Mouse (Mus musculus): Measurements from ENCODE around the gene Pdgfb. TPM values are rescaled to one million over a fixed set of nuclear protein-coding genes. Genes with fewer than 3 reads are reported as not detected.

Pdgfb gene
- total and polyA plus RNA-seq, 2 experiments from 2014 or later: 3.5 to 32.2 TPM

DNA sequence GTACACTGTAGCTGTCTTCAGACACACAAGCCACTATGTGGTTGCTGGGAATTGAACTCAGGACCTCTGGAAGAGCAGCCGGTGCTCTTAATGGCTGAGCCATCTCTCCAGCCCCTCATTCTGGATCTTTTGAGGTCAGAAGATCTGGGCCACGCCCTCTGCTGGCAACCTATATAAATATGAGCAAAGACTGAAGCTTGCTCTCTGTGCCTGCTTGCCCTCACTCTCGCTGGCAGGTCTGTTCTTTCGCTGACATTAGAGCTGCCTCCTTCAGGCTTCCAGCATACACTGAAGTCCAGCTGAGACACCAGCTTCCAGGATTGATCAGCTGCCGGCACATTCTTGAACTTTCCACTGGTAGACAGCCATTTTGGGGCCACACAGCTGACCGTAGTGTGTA lies 67.1 kb downstream of the Pdgfb start:
- DNase-seq (ENCODE audit: low spot score) (no peak), ATAC-seq (ENCODE audit: insufficient read depth, low read depth) (no peak)
- Histone ChIP-seq H3K4me3 (ENCODE audit: low read depth, low read length) (no peak overlapping the region), H3K9me3 (replicated peaks; ENCODE audit: control insufficient read depth, low read length) (no peaks in the 10 kb centered on the region), H3K4me1 (ENCODE audit: control insufficient read depth, insufficient read depth) (peaks cover 36% of the 10 kb centered on the region), H3K36me3 (replicated peaks; ENCODE audit: control insufficient read depth, insufficient read depth, low read length) (no peaks in the 10 kb centered on the region), H3K27me3 (ENCODE audit: control insufficient read depth, insufficient read depth, low read length) (no peaks in the 10 kb centered on the region), H3K27ac (ENCODE audit: low read depth) (no peak overlapping the region), H3K4me2 (ENCODE audit: low read depth, low read length) (no peak overlapping the region), H3K9ac (replicated peaks; ENCODE audit: low read depth, low read length) (no peak overlapping the region)
- WGBS: 72% methylated on average over 6 of the region's 6 CpGs
- TF ChIP-seq EP300 (IDR thresholded peaks at IDR 0.05; ENCODE audit: low read depth) (no peak), CTCF (IDR thresholded peaks at IDR 0.05; ENCODE audit: low read depth) (no peak)

DNA sequence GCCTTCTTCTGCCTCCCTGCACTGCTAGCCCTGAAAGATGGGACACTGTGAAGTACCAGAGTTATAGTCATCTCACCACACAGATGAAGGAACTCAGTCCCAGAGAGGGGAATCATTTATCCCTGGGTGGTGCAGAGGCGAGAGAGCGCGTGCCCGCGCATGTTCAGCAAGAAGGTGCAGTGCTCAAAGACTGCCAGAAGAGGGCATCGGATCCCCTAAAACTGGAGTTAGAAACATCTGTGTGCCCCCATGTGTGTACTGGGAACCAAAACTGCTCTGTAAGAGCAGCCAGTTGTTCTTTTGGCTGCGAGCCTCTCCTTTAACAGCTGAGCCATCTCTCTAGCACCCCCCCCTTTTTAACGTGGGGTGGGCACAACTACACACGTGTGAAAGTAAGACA lies 68.0 kb downstream of the Pdgfb start:
- Histone ChIP-seq H3K9ac (replicated peaks; ENCODE audit: low read depth, low read length) (no peak overlapping the region), H3K27ac (ENCODE audit: low read depth) (no peak overlapping the region), H3K9me3 (replicated peaks; ENCODE audit: control insufficient read depth, low read length) (no peaks in the 10 kb centered on the region), H3K27me3 (ENCODE audit: control insufficient read depth, insufficient read depth, low read length) (no peaks in the 10 kb centered on the region), H3K4me1 (ENCODE audit: control insufficient read depth, insufficient read depth) (peaks cover 27% of the 10 kb centered on the region), H3K36me3 (replicated peaks; ENCODE audit: control insufficient read depth, insufficient read depth, low read length) (no peaks in the 10 kb centered on the region), H3K4me2 (ENCODE audit: low read depth, low read length) (no peak overlapping the region), H3K4me3 (ENCODE audit: low read depth, low read length) (no peak overlapping the region)
- ATAC-seq (ENCODE audit: insufficient read depth, low read depth) (no peak), DNase-seq (ENCODE audit: low spot score) (no peak)
- WGBS: 67% methylated on average over 9 of the region's 9 CpGs
- TF ChIP-seq EP300 (IDR thresholded peaks at IDR 0.05; ENCODE audit: low read depth) (no peak), CTCF (IDR thresholded peaks at IDR 0.05; ENCODE audit: low read depth) (peak; percentile 42)

GRCm38 (mm10) chr15:79946022-79946421 lies 68.8 kb downstream of the Pdgfb start:
- Histone ChIP-seq H3K4me3 (ENCODE audit: low read depth, low read length) (no peak overlapping the region), H3K9me3 (replicated peaks; ENCODE audit: control insufficient read depth, low read length) (no peaks in the 10 kb centered on the region), H3K9ac (replicated peaks; ENCODE audit: low read depth, low read length) (no peak overlapping the region), H3K4me1 (ENCODE audit: control insufficient read depth, insufficient read depth) (peaks cover 19% of the 10 kb centered on the region), H3K4me2 (ENCODE audit: low read depth, low read length) (no peak overlapping the region), H3K36me3 (replicated peaks; ENCODE audit: control insufficient read depth, insufficient read depth, low read length) (no peaks in the 10 kb centered on the region), H3K27ac (ENCODE audit: low read depth) (no peak overlapping the region), H3K27me3 (ENCODE audit: control insufficient read depth, insufficient read depth, low read length) (no peaks in the 10 kb centered on the region)
- DNase-seq (ENCODE audit: low spot score): peak; percentile 75
- ATAC-seq (ENCODE audit: insufficient read depth, low read depth): peak; percentile 81
- 7% methylated on average over 4 of the region's 4 CpGs for WGBS
- TF ChIP-seq EP300 (IDR thresholded peaks at IDR 0.05; ENCODE audit: low read depth): no peak
- peak; percentile 98 for TF ChIP-seq CTCF (IDR thresholded peaks at IDR 0.05; ENCODE audit: low read depth)

Small RNA genes lying within 50 kb of the gene (microRNA-seq; reads per million reads assigned to microRNA genes)
- 3.2 reads per million, percentile 15 among the genes with 10 or more reads in this experiment for gene Mir7213

Other genes with a start within 250 kb of the Pdgfb start
- 25.9 and 35.5 TPM in 2 replicates for gene Dnal4, start 237.1 kb downstream of the Pdgfb start, total RNA-seq (2014; rRNA removed; ENCODE audit: low replicate concordance)
- gene Dnal4, start 237.1 kb downstream of the Pdgfb start, polyA plus RNA-seq (2015; fragmentation: Nextera tagmentation; extraction: Ambion mirVana): 35.5 and 38.9 TPM in 2 replicates
- gene Nptxr, start 210.2 kb downstream of the Pdgfb start, total RNA-seq (2014; rRNA removed; ENCODE audit: low replicate concordance): 10.8 and 13.7 TPM in 2 replicates
- 0.84 and 1.00 TPM in 2 replicates for gene Nptxr, start 210.2 kb downstream of the Pdgfb start, polyA plus RNA-seq (2015; fragmentation: Nextera tagmentation; extraction: Ambion mirVana)
- 1.9 and 8.7 TPM in 2 replicates for gene Npcd, start 180.7 kb downstream of the Pdgfb start, total RNA-seq (2014; rRNA removed; ENCODE audit: low replicate concordance)
- not detected in 2 replicates for gene Npcd, start 180.7 kb downstream of the Pdgfb start, polyA plus RNA-seq (2015; fragmentation: Nextera tagmentation; extraction: Ambion mirVana)
- 47.3 and 51.8 TPM in 2 replicates for gene Cbx6, start 180.3 kb downstream of the Pdgfb start, total RNA-seq (2014; rRNA removed; ENCODE audit: low replicate concordance)
- 24.9 and 25.6 TPM in 2 replicates for gene Cbx6, start 180.3 kb downstream of the Pdgfb start, polyA plus RNA-seq (2015; fragmentation: Nextera tagmentation; extraction: Ambion mirVana)
- gene Apobec3, start 123.3 kb downstream of the Pdgfb start, total RNA-seq (2014; rRNA removed; ENCODE audit: low replicate concordance): 2.3 and 5.1 TPM in 2 replicates
- 6.3 and 6.6 TPM in 2 replicates for gene Apobec3, start 123.3 kb downstream of the Pdgfb start, polyA plus RNA-seq (2015; fragmentation: Nextera tagmentation; extraction: Ambion mirVana)
- gene Cbx7, start 43.9 kb downstream of the Pdgfb start, total RNA-seq (2014; rRNA removed; ENCODE audit: low replicate concordance): 0.50 and 2.1 TPM in 2 replicates
- gene Cbx7, start 43.9 kb downstream of the Pdgfb start, polyA plus RNA-seq (2015; fragmentation: Nextera tagmentation; extraction: Ambion mirVana): 0.82 and 1.0 TPM in 2 replicates
- 104 and 144 TPM in 2 replicates for gene Syngr1, start 76.4 kb upstream of the Pdgfb start, total RNA-seq (2014; rRNA removed; ENCODE audit: low replicate concordance)
- 140 and 150 TPM in 2 replicates for gene Syngr1, start 76.4 kb upstream of the Pdgfb start, polyA plus RNA-seq (2015; fragmentation: Nextera tagmentation; extraction: Ambion mirVana)
- gene Rpl3, start 76.9 kb upstream of the Pdgfb start, total RNA-seq (2014; rRNA removed; ENCODE audit: low replicate concordance): 763 and 766 TPM in 2 replicates
- gene Rpl3, start 76.9 kb upstream of the Pdgfb start, polyA plus RNA-seq (2015; fragmentation: Nextera tagmentation; extraction: Ambion mirVana): 480 and 487 TPM in 2 replicates
- gene Tab1, start 118.2 kb upstream of the Pdgfb start, total RNA-seq (2014; rRNA removed; ENCODE audit: low replicate concordance): 37.3 and 41.2 TPM in 2 replicates
- 25.0 and 29.1 TPM in 2 replicates for gene Tab1, start 118.2 kb upstream of the Pdgfb start, polyA plus RNA-seq (2015; fragmentation: Nextera tagmentation; extraction: Ambion mirVana)
- gene Mgat3, start 158.7 kb upstream of the Pdgfb start, total RNA-seq (2014; rRNA removed; ENCODE audit: low replicate concordance): 0.89 and 1.9 TPM in 2 replicates
- gene Mgat3, start 158.7 kb upstream of the Pdgfb start, polyA plus RNA-seq (2015; fragmentation: Nextera tagmentation; extraction: Ambion mirVana): 0.23 and 0.47 TPM in 2 replicates
- gene Mief1, start 219.0 kb upstream of the Pdgfb start, total RNA-seq (2014; rRNA removed; ENCODE audit: low replicate concordance): 34.5 and 39.8 TPM in 2 replicates
- gene Mief1, start 219.0 kb upstream of the Pdgfb start, polyA plus RNA-seq (2015; fragmentation: Nextera tagmentation; extraction: Ambion mirVana): 17.0 and 17.8 TPM in 2 replicates
- gene AC140267.1, start 220.9 kb upstream of the Pdgfb start, total RNA-seq (2014; rRNA removed; ENCODE audit: low replicate concordance): not detected in 2 replicates
- gene AC140267.1, start 220.9 kb upstream of the Pdgfb start, polyA plus RNA-seq (2015; fragmentation: Nextera tagmentation; extraction: Ambion mirVana): not detected in 2 replicates
- 122 and 128 TPM in 2 replicates for gene Atf4, start 240.2 kb upstream of the Pdgfb start, total RNA-seq (2014; rRNA removed; ENCODE audit: low replicate concordance)
- gene Atf4, start 240.2 kb upstream of the Pdgfb start, polyA plus RNA-seq (2015; fragmentation: Nextera tagmentation; extraction: Ambion mirVana): 63.5 and 65.0 TPM in 2 replicates
- 13.7 and 21.6 TPM in 2 replicates for gene Rps19bp1, start 249.3 kb upstream of the Pdgfb start, total RNA-seq (2014; rRNA removed; ENCODE audit: low replicate concordance)
- 34.7 and 35.8 TPM in 2 replicates for gene Rps19bp1, start 249.3 kb upstream of the Pdgfb start, polyA plus RNA-seq (2015; fragmentation: Nextera tagmentation; extraction: Ambion mirVana)

Measured in heart, postnatal 0 days (tissue).